Mouse (Mus musculus) heart, embryonic 13.5 days (tissue): ENCODE data around the gene Prrt4. TPM values are rescaled to one million over a fixed set of nuclear protein-coding genes. Genes with fewer than 3 reads are reported as not detected.
A peak's percentile ranks its signal among the peaks of the same experiment; 100 is the strongest.
"Not testable (repeated sequence)": the region's sequence is repeated elsewhere in the genome, so short reads cannot be mapped to it uniquely, and the experiment has no call there.

ENCODE experiments used
- ATAC-seq: fragments of 200-750 bp; cut with Nextera tagmentation; 2 replicates; pipeline ENCODE4 v1.8.0; 2017; ENCODE audit warnings: moderate TSS enrichment; ENCODE audit not compliant: insufficient number of reproducible peaks, low FRiP score, low TSS enrichment; ENCODE audit errors: extremely low read depth
- H3K27ac ChIP-seq: fragments of 300-500 bp; sonication (generic); replicated peaks from 2 replicates; pipeline ENCODE4 v1.5.1; 2015; ENCODE audit warnings: moderate library complexity, mild to moderate bottlenecking, inconsistent platforms
- H3K27me3 ChIP-seq: fragments of 300-500 bp; sonication (generic); replicated peaks from 2 replicates; pipeline ENCODE4 v1.6.1; 2015; ENCODE audit warnings: mild to moderate bottlenecking, inconsistent platforms
- H3K36me3 ChIP-seq: fragments of 300-500 bp; sonication (generic); 2 replicates; pipeline ENCODE4 v1.6.1; 2015; ENCODE audit warnings: mild to moderate bottlenecking, inconsistent platforms
- H3K4me1 ChIP-seq: fragments of 300-500 bp; sonication (generic); 2 replicates; pipeline ENCODE4 v1.6.1; 2015; ENCODE audit warnings: inconsistent platforms
- H3K4me2 ChIP-seq: fragments of 300-500 bp; sonication (generic); 2 replicates; pipeline ENCODE4 v1.6.1; 2015; ENCODE audit warnings: inconsistent platforms, mild to moderate bottlenecking, moderate library complexity
- H3K4me3 ChIP-seq: fragments of 300-500 bp; sonication (generic); 2 replicates; pipeline ENCODE4 v1.5.1; 2015; ENCODE audit warnings: moderate library complexity, mild to moderate bottlenecking, inconsistent platforms
- H3K9ac ChIP-seq: fragments of 300-500 bp; sonication (generic); 2 replicates; pipeline ENCODE4 v1.6.1; 2015; ENCODE audit warnings: inconsistent platforms, mild to moderate bottlenecking, moderate library complexity
- H3K9me3 ChIP-seq: fragments of 300-500 bp; sonication (generic); 2 replicates; pipeline ENCODE4 v1.6.1; 2016; ENCODE audit warnings: inconsistent platforms
- WGBS: fragments of 180-500 bp; shearing (Covaris S2); methylation state at CpG from one replicate; pipeline ENCODE4 v1.1.7; 2015; ENCODE audit warnings: mixed read lengths; 5-methylcytosine and 5-hydroxymethylcytosine counted together
- polyA plus RNA-seq: library from polyadenylated mRNA; unstranded; fragments of >200 nt; fragmentation: Nextera tagmentation; extraction: Ambion mirVana; gene quantifications from 2 replicates; pipeline ENCODE4 v1.2.1, GENCODE M21; 2015

Gene Prrt4
- polyA plus RNA-seq, 1 experiment from 2014 or later: 2.4 TPM

GRCm38 (mm10) chr6:29169675-29170062 is 9.7 kb downstream of the Prrt4 start:
- no peak for ATAC-seq
- peak overlapping the region; percentile 54 for H3K4me3 ChIP-seq
- no peaks in the 10 kb centered on the region for H3K36me3 ChIP-seq
- H3K27ac ChIP-seq: no peak overlapping the region
- H3K9ac ChIP-seq: peak overlapping the region; percentile 71
- WGBS: 2% methylated on average over 12 of the region's 12 CpGs
- H3K4me1 ChIP-seq: peaks cover 28% of the 10 kb centered on the region
- H3K27me3 ChIP-seq: peaks cover 88% of the 10 kb centered on the region
- peak overlapping the region; percentile 78 for H3K4me2 ChIP-seq
- H3K9me3 ChIP-seq: no peaks in the 10 kb centered on the region

- Histone ChIP-seq H3K36me3 (no peaks in the 10 kb centered on the region), H3K9ac (no peak overlapping the region), H3K4me3 (no peak overlapping the region), H3K27ac (no peak overlapping the region), H3K27me3 (peaks cover 80% of the 10 kb centered on the region), H3K4me2 (no peak overlapping the region), H3K4me1 (peaks cover 30% of the 10 kb centered on the region), H3K9me3 (no peaks in the 10 kb centered on the region)
- 26% methylated on average over 2 of the region's 2 CpGs for WGBS
- ATAC-seq: no peak
These were observed 10.5 kb downstream of the Prrt4 start for GRCm38 (mm10) chr6:29168871-29169270.

GRCm38 (mm10) chr6:29166196-29166595 is 13.2 kb downstream of the Prrt4 start:
- Histone ChIP-seq H3K27me3 (peaks cover 54% of the 10 kb centered on the region), H3K27ac (no peak overlapping the region), H3K4me1 (peaks cover 32% of the 10 kb centered on the region), H3K4me3 (no peak overlapping the region), H3K36me3 (no peaks in the 10 kb centered on the region), H3K4me2 (no peak overlapping the region), H3K9ac (no peak overlapping the region), H3K9me3 (no peaks in the 10 kb centered on the region)
- no peak for ATAC-seq
- 19% methylated on average over 1 of the region's 1 CpGs for WGBS

- H3K9ac ChIP-seq: peak within 1 kb of the TSS; percentile 91
- H3K27ac ChIP-seq: no peak within 1 kb of the TSS; the same call in 1 of the 2 replicates
These were observed 14.8 kb downstream of the Prrt4 start, which contains the start of gene Rbm28 for GRCm38 (mm10) chr6:29164314-29165244. Rbm28 (minus strand) TSS chr6:29165006.

GRCm38 (mm10) chr6:29161291-29161690 is 18.1 kb downstream of the Prrt4 start:
- Histone ChIP-seq H3K36me3 (peaks cover 39% of the 10 kb centered on the region), H3K4me1 (peaks cover 16% of the 10 kb centered on the region)
- H3K27ac ChIP-seq, H3K9me3 ChIP-seq, H3K9ac ChIP-seq, H3K4me3 ChIP-seq, ATAC-seq, H3K4me2 ChIP-seq, H3K27me3 ChIP-seq: not testable (repeated sequence)
- WGBS: 98% methylated on average over 5 of the region's 5 CpGs

More at GRCm38 (mm10) chr6:29164314-29165244, 14.8 kb downstream of the Prrt4 start, which contains the start of gene Rbm28:
- peaks cover 38% of the 10 kb centered on the region for H3K27me3 ChIP-seq
- peak within 1 kb of the TSS; percentile 72 for H3K4me3 ChIP-seq
- H3K36me3 ChIP-seq: peaks cover 7% of the 10 kb centered on the region
- H3K4me1 ChIP-seq: peaks cover 17% of the 10 kb centered on the region
- no peaks in the 10 kb centered on the region for H3K9me3 ChIP-seq
- peak within 1 kb of the TSS; percentile 91 for H3K4me2 ChIP-seq
- 7% methylated on average over 42 of the region's 42 CpGs for WGBS
- peak; percentile 48; the same call in 1 of the 2 replicates for ATAC-seq

- no peaks in the 10 kb centered on the region for H3K9me3 ChIP-seq
- peaks cover 16% of the 10 kb centered on the region for H3K4me1 ChIP-seq
- no peak for ATAC-seq
These were observed 18.6 kb downstream of the Prrt4 start for GRCm38 (mm10) chr6:29160786-29161185.

GRCm38 (mm10) chr6:29156326-29156725 is 23.1 kb downstream of the Prrt4 start:
- no peak overlapping the region for H3K27ac ChIP-seq
- no peak overlapping the region for H3K4me2 ChIP-seq
- WGBS: 88% methylated on average over 5 of the region's 5 CpGs
- peaks cover 85% of the 10 kb centered on the region for H3K36me3 ChIP-seq
- no peak overlapping the region for H3K4me3 ChIP-seq
- H3K4me1 ChIP-seq: no peaks in the 10 kb centered on the region
- H3K9me3 ChIP-seq: no peaks in the 10 kb centered on the region
- H3K27me3 ChIP-seq: no peaks in the 10 kb centered on the region
- no peak overlapping the region for H3K9ac ChIP-seq
- ATAC-seq: no peak

More at GRCm38 (mm10) chr6:29160786-29161185, 18.6 kb downstream of the Prrt4 start:
- Histone ChIP-seq H3K27ac (no peak overlapping the region), H3K4me2 (no peak overlapping the region), H3K27me3 (0 out of 2 replicates have a peak, but pooled peaks cover 4% of the 10 kb centered on the region), H3K9ac (no peak overlapping the region), H3K36me3 (peaks cover 45% of the 10 kb centered on the region), H3K4me3 (no peak overlapping the region)
- WGBS: 86% methylated on average over 2 of the region's 2 CpGs

- WGBS: 76% methylated on average over 1 of the region's 1 CpGs
- no peak overlapping the region for H3K4me2 ChIP-seq
- peaks cover 63% of the 10 kb centered on the region for H3K36me3 ChIP-seq
- H3K9me3 ChIP-seq: no peaks in the 10 kb centered on the region
- no peaks in the 10 kb centered on the region for H3K27me3 ChIP-seq
- no peak overlapping the region for H3K9ac ChIP-seq
- H3K4me1 ChIP-seq: peaks cover 26% of the 10 kb centered on the region
- ATAC-seq: no peak
- no peak overlapping the region for H3K27ac ChIP-seq
- no peak overlapping the region for H3K4me3 ChIP-seq
These were observed 29.4 kb downstream of the Prrt4 start for GRCm38 (mm10) chr6:29150001-29150400.

GRCm38 (mm10) chr6:29147407-29148010 is 31.9 kb downstream of the Prrt4 start:
- Histone ChIP-seq H3K4me2 (no peak overlapping the region), H3K4me3 (no peak overlapping the region), H3K4me1 (peaks cover 29% of the 10 kb centered on the region), H3K27ac (peak overlapping the region; percentile 80; the same call in 1 of the 2 replicates), H3K9me3 (no peaks in the 10 kb centered on the region), H3K9ac (no peak overlapping the region), H3K36me3 (peaks cover 50% of the 10 kb centered on the region), H3K27me3 (no peaks in the 10 kb centered on the region)
- no peak for ATAC-seq
- 77% methylated on average over 5 of the region's 5 CpGs for WGBS

- H3K36me3 ChIP-seq: peaks cover 47% of the 10 kb centered on the region
- no peak overlapping the region for H3K4me3 ChIP-seq
- no peak; the same call in 1 of the 2 replicates for ATAC-seq
- H3K9me3 ChIP-seq: no peaks in the 10 kb centered on the region
- 28% methylated on average over 7 of the region's 7 CpGs for WGBS
- no peaks in the 10 kb centered on the region for H3K27me3 ChIP-seq
- peak overlapping the region; percentile 80 for H3K27ac ChIP-seq
- H3K4me2 ChIP-seq: peak overlapping the region; percentile 42
- peak overlapping the region; percentile 2; the same call in 1 of the 2 replicates for H3K9ac ChIP-seq
- H3K4me1 ChIP-seq: peaks cover 29% of the 10 kb centered on the region
These were observed 32.7 kb downstream of the Prrt4 start for GRCm38 (mm10) chr6:29146641-29147040.
